Mouse (Mus musculus) embryo, embryonic 9.5 days (tissue): Measurements from ENCODE around the gene Rasa3.

Experiments used
- DNase-seq: peaks from one replicate; pipeline ENCODE4 v3.0.0-alpha.2; 2017; ENCODE audit errors: extremely low spot score

Gene Rasa3

GRCm38 (mm10) chr8:13685674-13686314 lies 8.4 kb upstream of the Rasa3 start:
- no peak for DNase-seq

DNA sequence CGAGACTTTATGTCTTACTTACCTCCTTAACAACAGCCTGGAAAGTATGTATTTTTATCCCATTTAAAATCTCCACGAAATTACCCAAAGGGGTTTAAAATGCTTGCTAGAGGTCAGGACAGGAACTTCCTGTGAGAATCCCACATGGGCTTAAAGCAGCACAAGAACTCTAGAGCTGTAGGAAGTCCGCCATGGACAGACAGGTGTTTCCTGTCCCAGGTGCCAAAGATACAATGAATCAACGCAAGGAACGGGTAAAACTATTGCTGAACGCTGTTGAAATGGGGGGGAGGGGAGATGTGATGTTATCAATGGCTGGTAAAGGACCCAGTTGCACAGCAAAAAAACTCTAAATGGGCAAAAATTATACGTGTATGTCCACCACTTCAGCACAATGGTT lies 6.7 kb upstream of the Rasa3 start:
- DNase-seq: no peak

DNA sequence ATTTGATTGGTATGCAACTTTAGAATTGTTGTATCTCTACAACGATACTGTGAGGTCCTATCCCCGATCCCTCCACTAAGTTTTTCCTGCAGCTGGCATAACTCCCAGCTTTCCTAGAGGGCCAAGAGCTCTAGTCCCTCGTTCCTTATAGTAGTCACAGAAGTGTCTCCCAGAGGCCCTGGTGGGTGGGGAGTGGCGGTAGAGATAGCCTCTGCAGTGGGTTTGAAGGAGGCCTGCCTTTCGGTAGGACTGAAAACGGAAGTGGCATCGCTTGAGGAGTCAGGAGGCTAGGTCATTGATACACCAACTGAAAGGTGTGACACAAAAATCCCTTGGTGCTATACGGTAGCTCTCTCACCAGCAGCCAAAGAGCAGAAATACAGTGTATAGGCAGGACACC lies 779 bp upstream of the Rasa3 start:
- DNase-seq: no peak

GRCm38 (mm10) chr8:13676701-13677412 lies 546 bp downstream of the Rasa3 start:
- DNase-seq: peak; percentile 72

- DNase-seq: peak; percentile 58
These were observed 1.1 kb downstream of the Rasa3 start for GRCm38 (mm10) chr8:13676302-13676700.

GRCm38 (mm10) chr8:13675524-13675923 lies 1.9 kb downstream of the Rasa3 start:
- DNase-seq: no peak

DNA sequence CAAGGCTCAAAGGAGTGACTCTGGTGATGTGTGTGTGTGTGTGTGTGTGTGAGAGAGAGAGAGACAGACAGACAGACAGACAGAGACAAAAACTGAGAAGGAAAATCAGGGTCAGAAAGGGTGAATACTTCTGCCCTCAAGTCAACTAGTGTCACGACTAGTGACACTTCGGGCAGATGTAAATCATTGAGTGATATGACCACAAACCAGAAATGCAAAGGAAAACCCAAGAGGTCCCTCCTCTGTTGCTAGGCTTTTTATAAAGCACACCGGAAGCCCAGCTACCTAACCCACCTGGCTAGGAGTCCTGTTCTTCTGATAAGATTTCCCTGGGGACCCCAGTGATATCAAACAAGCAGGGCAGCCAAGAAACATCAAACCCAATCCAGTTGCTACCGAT lies 2.3 kb downstream of the Rasa3 start:
- DNase-seq: no peak

DNA sequence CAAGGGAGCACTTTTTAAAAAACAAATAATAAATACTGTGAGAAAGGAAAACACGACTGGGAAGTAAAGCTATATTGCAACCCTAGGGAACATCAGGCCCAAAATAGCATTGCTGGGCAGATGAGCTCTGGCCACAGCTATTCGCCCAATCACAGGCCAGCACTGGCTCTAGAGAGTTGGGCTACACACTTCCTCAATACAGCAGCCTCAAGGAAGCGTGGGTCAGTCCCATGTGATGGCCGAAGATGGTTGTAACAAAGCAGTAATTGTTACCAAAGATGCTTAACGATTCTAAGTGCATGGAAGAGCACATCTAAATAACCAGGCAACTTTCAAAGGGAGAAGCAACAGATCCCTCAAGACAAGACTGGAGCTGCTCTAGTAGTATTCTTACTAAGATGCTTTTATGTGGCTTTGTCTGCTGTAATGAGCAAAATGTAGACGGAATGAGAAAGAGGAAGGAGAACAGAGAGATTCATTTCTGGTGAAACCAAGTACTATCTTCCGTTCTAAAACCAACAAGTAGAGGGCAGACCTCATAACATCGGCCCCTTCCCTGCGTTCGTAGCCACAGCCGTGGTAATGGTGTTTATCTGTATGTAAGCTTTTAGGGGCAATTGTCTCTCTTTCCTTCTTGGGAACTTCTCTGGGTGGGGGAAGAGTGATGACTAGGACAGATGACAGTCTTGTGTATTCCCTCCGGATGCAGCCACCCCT lies 3.0 kb downstream of the Rasa3 start:
- no peak for DNase-seq

DNA sequence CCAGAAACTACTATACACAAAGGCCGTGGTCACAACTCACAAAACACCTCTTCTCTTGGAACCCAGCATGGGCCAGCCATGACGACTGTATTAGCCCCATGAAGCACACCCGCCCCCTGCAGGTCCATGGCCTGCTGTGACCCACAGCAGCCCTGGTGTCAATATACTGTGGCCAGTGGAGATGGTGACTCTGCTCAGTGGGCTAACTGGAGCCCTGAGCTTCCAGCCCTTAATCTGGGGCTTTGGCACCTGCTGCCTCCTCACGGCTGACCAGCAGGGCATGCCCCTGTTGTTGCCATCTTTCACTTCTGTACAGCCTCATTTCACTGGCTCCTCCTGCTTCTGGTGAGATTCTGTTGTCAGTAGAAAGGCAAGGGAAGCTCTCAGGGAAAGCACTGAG lies 4.2 kb downstream of the Rasa3 start:
- no peak for DNase-seq

- DNase-seq: no peak
These were observed 6.0 kb downstream of the Rasa3 start for GRCm38 (mm10) chr8:13671246-13672003.

- DNase-seq: no peak
These were observed 7.4 kb downstream of the Rasa3 start for GRCm38 (mm10) chr8:13670011-13670471.

- DNase-seq: peak; percentile 29
These were observed 9.0 kb downstream of the Rasa3 start for GRCm38 (mm10) chr8:13668367-13668766.

- peak; percentile 17 for DNase-seq
These were observed 9.5 kb downstream of the Rasa3 start for GRCm38 (mm10) chr8:13667917-13668316.

DNA sequence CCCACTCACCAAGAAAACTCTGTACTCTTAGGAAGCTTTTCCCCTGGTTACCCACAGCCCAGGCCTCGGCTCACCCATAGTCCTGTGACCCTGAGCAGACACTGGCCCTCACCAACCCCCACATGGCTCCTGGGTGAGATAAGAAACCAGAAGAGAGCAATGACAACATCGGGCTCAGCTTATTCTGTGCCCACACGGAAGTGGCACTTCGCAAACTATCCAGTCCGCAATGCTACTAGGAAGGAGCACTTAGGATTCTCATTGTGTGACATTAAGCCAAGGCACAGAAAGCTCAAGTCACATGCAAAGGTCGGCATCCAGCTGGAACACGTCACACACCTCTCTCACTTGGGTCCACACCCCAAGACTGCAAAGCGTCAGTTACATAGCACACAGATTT lies 11.5 kb downstream of the Rasa3 start:
- DNase-seq: no peak

GRCm38 (mm10) chr8:13665538-13665937 lies 11.9 kb downstream of the Rasa3 start:
- no peak for DNase-seq

DNA sequence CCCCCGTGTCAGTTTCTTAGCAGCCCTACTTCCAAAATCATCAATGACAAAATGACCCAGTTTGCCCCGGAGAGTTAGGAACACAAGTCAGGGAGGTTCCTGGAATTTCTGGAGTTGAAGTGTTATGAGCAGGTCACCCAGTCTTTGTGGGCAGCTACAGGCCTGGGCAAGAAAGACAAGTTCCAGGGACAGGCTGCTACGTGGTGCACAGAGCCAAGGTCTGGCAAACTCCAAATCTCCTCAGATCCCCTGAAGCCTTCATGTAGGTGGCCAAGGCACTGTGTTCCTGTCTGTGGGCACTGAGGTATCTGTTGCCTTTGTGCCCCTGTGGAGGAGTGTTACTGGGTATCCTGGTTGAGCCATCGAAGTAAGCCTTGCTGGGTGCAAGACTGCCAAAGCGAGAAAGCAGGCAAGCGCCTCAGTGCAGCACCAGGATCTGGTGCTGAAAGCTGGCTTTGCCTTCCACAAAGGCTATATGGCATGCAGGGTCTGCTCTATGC lies 12.6 kb downstream of the Rasa3 start:
- DNase-seq: no peak

DNA sequence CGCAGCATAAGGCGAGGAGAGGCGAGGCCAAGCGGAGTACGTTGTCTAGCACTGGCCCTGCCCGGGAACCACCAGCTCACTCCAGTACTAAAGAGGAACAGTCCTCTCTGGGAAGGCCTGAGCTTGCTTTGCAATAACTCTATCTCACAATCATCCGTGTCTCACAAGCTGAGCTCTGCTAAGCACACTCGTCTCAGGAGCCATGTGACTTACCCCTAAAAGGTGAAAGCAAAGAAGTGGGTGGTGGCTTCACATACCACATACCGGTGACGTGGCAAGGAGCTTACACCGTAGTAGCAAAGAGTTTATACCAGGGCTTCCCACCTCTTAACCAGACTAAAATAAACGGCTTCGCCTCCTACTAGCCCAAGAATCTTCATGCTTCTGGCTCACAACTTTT lies 17.1 kb downstream of the Rasa3 start:
- DNase-seq: no peak

DNA sequence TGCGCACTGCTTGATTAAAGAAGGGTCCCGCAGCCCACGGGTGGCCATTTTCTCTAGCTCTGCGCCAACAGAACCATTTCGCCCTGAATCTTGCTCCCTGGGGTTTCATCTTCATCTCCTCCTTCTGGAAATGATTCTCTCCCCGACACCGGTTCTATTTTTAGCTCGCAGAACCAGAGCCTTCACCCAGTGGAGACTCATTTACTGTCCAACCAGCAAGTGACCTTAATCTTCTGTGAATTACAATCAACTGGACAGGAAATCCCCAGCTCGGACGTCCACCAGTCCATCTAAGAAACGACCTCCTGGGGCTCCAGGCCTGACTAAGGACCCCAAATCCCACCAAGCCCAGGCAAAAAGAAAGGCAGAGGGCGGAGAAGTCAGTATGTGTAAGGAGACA lies 19.9 kb downstream of the Rasa3 start:
- no peak for DNase-seq

- DNase-seq: no peak
These were observed 22.4 kb downstream of the Rasa3 start for GRCm38 (mm10) chr8:13655033-13655351.

DNA sequence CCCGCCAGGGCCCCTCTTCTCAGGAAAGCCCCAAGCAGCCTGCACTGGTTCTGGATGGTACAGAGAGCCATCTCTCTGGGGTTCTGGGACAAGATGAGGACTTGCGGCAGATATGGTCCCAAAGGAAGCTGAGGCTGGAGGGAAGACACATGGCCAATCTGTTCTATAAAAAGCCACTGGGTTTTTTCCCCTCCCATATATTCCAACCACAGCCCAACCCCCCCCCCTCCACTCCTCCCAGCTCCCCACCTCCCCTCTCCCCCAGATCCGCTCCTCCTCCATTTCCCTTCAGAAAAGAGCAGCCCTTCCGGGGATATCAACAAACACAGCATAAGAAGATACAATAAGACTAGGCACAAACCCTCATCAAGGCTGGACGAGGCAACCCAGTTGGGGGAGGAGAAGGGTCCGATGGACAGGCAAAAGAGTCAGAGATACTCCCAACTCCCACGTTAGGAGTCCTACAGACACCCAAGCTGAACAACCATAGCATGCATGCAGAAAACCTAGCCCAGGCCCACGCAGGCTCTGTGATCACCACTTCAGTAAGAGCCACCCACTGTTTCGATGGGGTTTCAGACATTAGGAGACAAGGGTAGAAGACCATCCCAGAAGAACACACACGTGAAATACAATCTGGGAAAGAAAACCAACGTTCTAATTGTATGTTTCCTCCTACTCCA lies 22.9 kb downstream of the Rasa3 start:
- DNase-seq: no peak

GRCm38 (mm10) chr8:13650541-13651191 lies 26.7 kb downstream of the Rasa3 start:
- no peak for DNase-seq
